ENCODE assay signal across 8 mouse cellular contexts in genomic region chr2:21909481-21909966, GRCm38 (mm10).
DNase-seq lines count a peak whose midpoint lies in the region; ATAC-seq and TF ChIP-seq lines count a peak whose summit lies in the region.

No protein-coding gene starts in this region.

- WGBS in forebrain, embryonic 12.5 days = 15% methylated on average over 7 of the region's 7 CpGs
- WGBS in heart, postnatal 0 days = 3% methylated on average over 7 of the region's 7 CpGs
- 3% methylated on average over 7 of the region's 7 CpGs for WGBS in liver, embryonic 13.5 days (ENCODE audit: insufficient replicate concordance)
- WGBS in neural tube, embryonic 15.5 days = 4% methylated on average over 7 of the region's 7 CpGs

- peak; percentile 85 for TF ChIP-seq RAD21 in MEL (IDR thresholded peaks at IDR 0.05; ENCODE audit: low read depth, low read length)

- H3K27ac ChIP-seq in MEL (ENCODE audit: control insufficient read depth, low read depth, low read length) = no peak overlapping the region
- H3K27ac ChIP-seq in forebrain, embryonic 12.5 days = no peak overlapping the region
- peak overlapping the region; percentile 33; the same call in 1 of the 2 replicates for H3K27ac ChIP-seq in heart, postnatal 0 days (ENCODE audit: low read depth)
- no peak overlapping the region for H3K27ac ChIP-seq in liver, embryonic 13.5 days
- H3K27ac ChIP-seq in neural tube, embryonic 15.5 days (replicated peaks) = no peak overlapping the region

- TF ChIP-seq EP300 in MEL (IDR thresholded peaks at IDR 0.05; ENCODE audit: low read depth in 1 of 2, low read length in 2 of 2) = no peak
- no peak for TF ChIP-seq EP300 in heart, postnatal 0 days (IDR thresholded peaks at IDR 0.05; ENCODE audit: low read depth)

- peak overlapping the region; percentile 30 to 61; a peak in 3 of 4 replicates for H3K4me3 ChIP-seq in MEL (ENCODE audit: control insufficient read depth in 1 of 2, insufficient read depth in 1 of 2, low read depth in 2 of 2, low read length in 2 of 2)
- no peak overlapping the region for H3K4me3 ChIP-seq in forebrain, embryonic 12.5 days (replicated peaks)
- peak overlapping the region; percentile 44 for H3K4me3 ChIP-seq in heart, postnatal 0 days (ENCODE audit: low read depth, low read length)
- H3K4me3 ChIP-seq in liver, embryonic 13.5 days (replicated peaks) = no peak overlapping the region; the same call in 1 of the 2 replicates
- peak overlapping the region; percentile 19; the same call in 1 of the 2 replicates for H3K4me3 ChIP-seq in neural tube, embryonic 15.5 days (replicated peaks)

- H3K9ac ChIP-seq in MEL (ENCODE audit: control insufficient read depth, low read depth, low read length, poor library complexity, severe bottlenecking) = no peak overlapping the region
- no peak overlapping the region for H3K9ac ChIP-seq in forebrain, embryonic 12.5 days
- no peak overlapping the region for H3K9ac ChIP-seq in heart, postnatal 0 days (replicated peaks; ENCODE audit: low read depth, low read length)
- H3K9ac ChIP-seq in liver, embryonic 13.5 days = no peak overlapping the region
- no peak overlapping the region for H3K9ac ChIP-seq in neural tube, embryonic 15.5 days (replicated peaks)

- H3K36me3 ChIP-seq in MEL (ENCODE audit: control insufficient read depth in 1 of 2, insufficient read depth in 2 of 2, low read length in 2 of 2) = no peaks in the 10 kb centered on the region
- H3K36me3 ChIP-seq in forebrain, embryonic 12.5 days (replicated peaks) = no peaks in the 10 kb centered on the region
- no peaks in the 10 kb centered on the region for H3K36me3 ChIP-seq in heart, postnatal 0 days (replicated peaks; ENCODE audit: control insufficient read depth, insufficient read depth, low read length)
- H3K36me3 ChIP-seq in liver, embryonic 13.5 days = no peaks in the 10 kb centered on the region
- H3K36me3 ChIP-seq in neural tube, embryonic 15.5 days = no peaks in the 10 kb centered on the region

- ATAC-seq in forebrain, embryonic 12.5 days (ENCODE audit: low FRiP score) = peak; percentile 71; the same call in 1 of the 2 replicates
- ATAC-seq in heart, postnatal 0 days (ENCODE audit: insufficient read depth, low read depth) = peak; percentile 44; the same call in 1 of the 2 replicates
- ATAC-seq in liver, embryonic 13.5 days (ENCODE audit: low read depth) = no peak
- ATAC-seq in neural tube, embryonic 15.5 days (ENCODE audit: low FRiP score) = peak; percentile 75

- peak; percentile 64 to 97 (median 88) for TF ChIP-seq CTCF in MEL (IDR thresholded peaks at IDR 0.05 in 2 of 3, conservative IDR thresholded peaks at IDR 0.05 in 1 of 3; ENCODE audit: control insufficient read depth in 1 of 3, insufficient read depth in 1 of 3, low read depth in 2 of 3, low read length in 3 of 3, poor library complexity in 1 of 3, severe bottlenecking in 1 of 3)
- TF ChIP-seq CTCF in heart, postnatal 0 days (IDR thresholded peaks at IDR 0.05; ENCODE audit: low read depth) = peak; percentile 93

- no peaks in the 10 kb centered on the region; a peak in 2 of 4 replicates for H3K27me3 ChIP-seq in MEL (ENCODE audit: control insufficient read depth in 1 of 2, insufficient read depth in 2 of 2, low read length in 2 of 2)
- no peaks in the 10 kb centered on the region for H3K27me3 ChIP-seq in forebrain, embryonic 12.5 days
- no peaks in the 10 kb centered on the region for H3K27me3 ChIP-seq in heart, postnatal 0 days (ENCODE audit: control insufficient read depth, insufficient read depth, low read length)
- H3K27me3 ChIP-seq in liver, embryonic 13.5 days = no peaks in the 10 kb centered on the region
- no peaks in the 10 kb centered on the region for H3K27me3 ChIP-seq in neural tube, embryonic 15.5 days (replicated peaks)

- no peaks in the 10 kb centered on the region for H3K4me1 ChIP-seq in MEL (ENCODE audit: control insufficient read depth in 1 of 2, insufficient read depth in 2 of 2, low read length in 2 of 2)
- no peaks in the 10 kb centered on the region for H3K4me1 ChIP-seq in forebrain, embryonic 12.5 days
- H3K4me1 ChIP-seq in heart, postnatal 0 days (ENCODE audit: control insufficient read depth, insufficient read depth) = no peaks in the 10 kb centered on the region
- no peaks in the 10 kb centered on the region for H3K4me1 ChIP-seq in liver, embryonic 13.5 days (replicated peaks)
- H3K4me1 ChIP-seq in neural tube, embryonic 15.5 days = peaks cover 2% of the 10 kb centered on the region; the same call in 1 of the 2 replicates

- H3K9me3 ChIP-seq in MEL (replicated peaks; ENCODE audit: insufficient read depth, low read length) = no peaks in the 10 kb centered on the region
- H3K9me3 ChIP-seq in forebrain, embryonic 12.5 days = no peaks in the 10 kb centered on the region
- H3K9me3 ChIP-seq in heart, postnatal 0 days (replicated peaks; ENCODE audit: control insufficient read depth, low read length) = no peaks in the 10 kb centered on the region
- H3K9me3 ChIP-seq in liver, embryonic 13.5 days (replicated peaks) = no peaks in the 10 kb centered on the region
- H3K9me3 ChIP-seq in neural tube, embryonic 15.5 days (replicated peaks) = no peaks in the 10 kb centered on the region; the same call in 1 of the 2 replicates

- H3K79me2 ChIP-seq in MEL (ENCODE audit: control insufficient read depth, insufficient read depth, low read length, poor library complexity) = no peaks in the 10 kb centered on the region

- peak overlapping the region; percentile 30; the same call in 1 of the 2 replicates for H3K4me2 ChIP-seq in forebrain, embryonic 12.5 days
- H3K4me2 ChIP-seq in heart, postnatal 0 days (ENCODE audit: low read depth, low read length) = peak overlapping the region; percentile 45
- peak overlapping the region; percentile 36; the same call in 1 of the 2 replicates for H3K4me2 ChIP-seq in liver, embryonic 13.5 days
- peak overlapping the region; percentile 49 for H3K4me2 ChIP-seq in neural tube, embryonic 15.5 days

- peak; percentile 77 for DNase-seq in MEL (ENCODE audit: low read depth, low spot score)
- DNase-seq in c-Kit-positive CD71-negative TER-119-negative erythroid progenitor cells, embryonic 14.5 days (ENCODE audit: low read depth) = peak; percentile 46
- peak; percentile 78 for DNase-seq in heart, postnatal 0 days (ENCODE audit: low spot score)
- DNase-seq in kidney, postnatal 36 days = peak; percentile 47 to 82
- no peak for DNase-seq in liver, embryonic 13.5 days
- DNase-seq in urinary bladder, postnatal 4 days (ENCODE audit: low spot score in 2 of 2) = peak; percentile 24 to 75

- TF ChIP-seq POLR2A in MEL (IDR thresholded peaks at IDR 0.05; ENCODE audit: control insufficient read depth in 1 of 2, insufficient read depth in 1 of 2, low read depth in 1 of 2, low read length in 2 of 2, poor library complexity in 1 of 2) = no peak

TF ChIP-seq in MEL, 35 proteins besides CTCF, POLR2A, EP300 and RAD21:
- TF ChIP-seq SIN3A (IDR thresholded peaks at IDR 0.05; ENCODE audit: low read length) (0 out of 2 replicates have a peak, but pooled peaks have one; percentile 18), SMC3 (IDR thresholded peaks at IDR 0.05; ENCODE audit: low read depth, low read length) (peak; percentile 79), TAL1 (IDR thresholded peaks at IDR 0.05; ENCODE audit: low read length) (no peak), ZNF384 (IDR thresholded peaks at IDR 0.05; ENCODE audit: low read depth, low read length) (peak; percentile 64; the same call in 1 of the 2 replicates), ZC3H11A (IDR thresholded peaks at IDR 0.05; ENCODE audit: low read depth, low read length) (peak; percentile 70)
TF ChIP-seq in MEL: peak in this region for 4.

Comparison
In these comparisons a context has a peak if more than half of its experiments do, and no peak if none do; other contexts are left out.
1. H3K4me3 ChIP-seq: peak in MEL (2 of 2), heart, postnatal 0 days (single experiment) and neural tube, embryonic 15.5 days (single experiment); none in forebrain, embryonic 12.5 days (single experiment) and liver, embryonic 13.5 days (single experiment).
2. Peak in every context shown above with its lines, with median percentiles within 50 percentile points of each other: H3K4me2 ChIP-seq.